Mouse (Mus musculus) activated CD4-positive, CD25-positive, alpha-beta regulatory T cell, adult 9 weeks (primary cell): ENCODE measurements around the gene Sash3. TPM values are rescaled to one million over a fixed set of nuclear protein-coding genes. Genes with fewer than 3 reads are reported as not detected.

Source experiments
- polyA plus RNA-seq: library from polyadenylated mRNA; unstranded; fragments of 100-300 nt; shearing (Covaris generic); gene quantifications from one replicate; pipeline ENCODE4 v1.2.1, GENCODE M21; 2017

Gene Sash3
- polyA plus RNA-seq = 503 TPM

DNA sequence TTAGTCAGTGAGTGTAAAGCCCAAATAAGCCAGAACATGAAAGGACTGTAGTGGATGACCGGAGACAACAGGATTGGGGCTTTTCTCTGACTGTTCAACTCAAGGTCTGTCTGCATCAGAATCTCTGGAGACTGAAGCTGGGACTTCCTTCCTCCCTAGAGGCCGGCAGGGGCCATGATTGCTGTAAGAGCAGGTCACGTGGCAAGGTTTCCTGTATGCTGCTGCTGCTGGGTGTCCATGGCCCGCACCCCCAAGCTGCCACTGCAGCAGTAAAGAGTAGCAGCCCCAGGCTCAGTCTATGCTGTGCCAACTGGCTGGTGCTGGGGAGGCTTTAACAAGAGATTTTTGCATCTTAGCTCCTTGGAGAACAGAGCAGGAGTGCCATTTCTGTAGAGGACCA lies at the start of gene Sash3:
Gene Sash3, plus strand, starts transcription at position 175 of the 400 bp plus-strand sequence.

GRCm38 (mm10) chrX:48108394-48109315 lies 37.6 kb upstream of the Sash3 start, which contains the start of gene Xpnpep2:
Xpnpep2 (plus strand) TSS chrX:48108725.

GRCm38 (mm10) chrX:48208519-48209185 lies 62.4 kb downstream of the Sash3 start, which contains the start of gene Zdhhc9:
Zdhhc9 (minus strand) TSS chrX:48208878.

Other genes starting within 250 kb of the Sash3 start
- 11.5 TPM for gene Ocrl, start 234.0 kb upstream of the Sash3 start, polyA plus RNA-seq
- gene Apln, start 111.6 kb upstream of the Sash3 start, polyA plus RNA-seq = 0.17 TPM
- gene Xpnpep2, start 37.7 kb upstream of the Sash3 start, polyA plus RNA-seq = 0.42 TPM
- gene Zdhhc9, start 62.4 kb downstream of the Sash3 start, polyA plus RNA-seq = 26.2 TPM
- gene Utp14a, start 110.4 kb downstream of the Sash3 start, polyA plus RNA-seq = 26.9 TPM
- gene Bcorl1, start 194.9 kb downstream of the Sash3 start, polyA plus RNA-seq = 2.8 TPM